Mouse (Mus musculus) splenic B cell, adult 2 months (primary cell): ENCODE data around the gene Trim69.

Experiments used
- DNase-seq: peaks from one replicate; pipeline ENCODE4 v3.0.0-alpha.2; 2011; ENCODE audit warnings: low read depth, low spot score
- H3K27me3 ChIP-seq: 2 replicates; pipeline ENCODE4 v1.6.1; 2012; ENCODE audit warnings: mild to moderate bottlenecking, low read length, moderate library complexity, mixed read lengths; ENCODE audit not compliant: control insufficient read depth, poor library complexity, insufficient read depth, severe bottlenecking
- H3K36me3 ChIP-seq: 2 replicates; pipeline ENCODE4 v1.6.1; 2012; ENCODE audit warnings: mild to moderate bottlenecking, low read length, moderate library complexity, mixed read lengths; ENCODE audit not compliant: control insufficient read depth, poor library complexity, insufficient read depth, severe bottlenecking

Trim69 gene

DNA sequence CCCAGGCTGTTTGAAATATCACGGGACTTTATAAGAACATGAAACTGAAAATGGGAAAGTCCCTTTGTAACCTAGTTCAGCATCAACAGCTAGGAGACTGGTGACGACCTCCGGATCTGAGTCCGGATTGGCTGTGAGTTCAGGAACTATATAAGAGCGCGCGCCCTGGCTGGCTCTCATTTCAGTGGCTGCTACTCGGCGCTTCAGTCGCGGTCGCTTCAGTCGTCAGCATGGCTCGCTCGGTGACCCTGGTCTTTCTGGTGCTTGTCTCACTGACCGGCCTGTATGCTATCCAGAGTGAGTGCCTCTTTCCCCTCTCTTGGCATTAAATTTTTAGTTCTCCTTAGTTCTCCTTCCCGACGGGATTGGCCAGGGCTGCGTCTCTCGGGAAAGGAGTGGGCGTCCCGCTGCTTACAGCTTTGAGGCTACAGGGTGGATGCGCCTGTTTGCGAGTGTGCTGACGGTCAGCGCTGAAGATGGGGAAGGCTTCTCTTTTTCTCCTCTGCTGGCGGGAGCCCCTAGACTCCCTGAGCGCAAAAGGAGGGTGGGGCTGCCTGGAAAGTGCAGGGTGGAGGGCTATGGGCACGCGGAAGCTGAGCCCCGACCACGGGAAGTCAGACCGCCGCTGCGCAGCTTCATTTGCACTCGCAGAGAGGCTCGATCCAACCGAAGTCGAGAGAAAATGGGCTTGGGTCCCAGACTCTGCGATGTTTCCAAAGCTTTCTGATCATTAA, 12.8 kb upstream of the Trim69 start, which contains the start of gene B2m:
Gene B2m, plus strand, starts transcription at position 179 of the 734 bp plus-strand sequence.
- Histone ChIP-seq H3K36me3 (peaks cover 7% of the 10 kb centered on the region), H3K27me3 (no peaks in the 10 kb centered on the region)
- DNase-seq, result peak; percentile 99

DNA sequence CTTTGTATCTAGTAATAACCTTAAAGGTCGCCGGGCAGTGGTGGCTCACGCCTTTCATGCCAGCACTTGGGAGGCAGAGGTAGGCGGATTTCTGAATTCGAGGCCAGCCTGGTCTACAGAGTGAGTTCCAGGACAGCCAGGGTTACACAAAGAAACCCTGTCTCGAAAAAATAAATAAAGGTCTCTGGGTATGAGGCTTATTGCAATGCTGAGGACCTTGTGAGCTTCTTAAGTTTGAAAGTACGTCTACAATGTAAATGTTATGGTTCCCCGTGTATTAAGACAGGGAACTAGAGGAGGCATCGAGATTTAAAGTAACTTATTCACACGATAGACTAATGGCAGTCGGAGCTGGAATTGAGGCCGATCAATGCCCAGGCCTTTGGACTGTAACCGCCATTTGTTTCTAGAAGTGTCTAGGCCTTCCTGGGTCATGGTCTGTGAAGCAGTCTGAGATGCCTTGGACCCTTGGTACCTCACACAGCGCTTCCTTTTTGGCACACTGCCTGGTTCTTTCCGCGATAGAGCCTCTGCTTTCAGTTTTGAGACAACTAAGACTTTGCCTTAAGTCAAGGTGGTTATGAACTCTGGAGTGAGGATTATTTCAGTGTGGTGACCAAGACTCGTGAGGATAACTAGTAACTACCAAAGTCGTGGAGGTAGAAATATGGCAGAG, 12.1 kb upstream of the Trim69 start:
- peak; percentile 92 for DNase-seq
- Histone ChIP-seq H3K36me3 (peaks cover 11% of the 10 kb centered on the region), H3K27me3 (no peaks in the 10 kb centered on the region)

DNA sequence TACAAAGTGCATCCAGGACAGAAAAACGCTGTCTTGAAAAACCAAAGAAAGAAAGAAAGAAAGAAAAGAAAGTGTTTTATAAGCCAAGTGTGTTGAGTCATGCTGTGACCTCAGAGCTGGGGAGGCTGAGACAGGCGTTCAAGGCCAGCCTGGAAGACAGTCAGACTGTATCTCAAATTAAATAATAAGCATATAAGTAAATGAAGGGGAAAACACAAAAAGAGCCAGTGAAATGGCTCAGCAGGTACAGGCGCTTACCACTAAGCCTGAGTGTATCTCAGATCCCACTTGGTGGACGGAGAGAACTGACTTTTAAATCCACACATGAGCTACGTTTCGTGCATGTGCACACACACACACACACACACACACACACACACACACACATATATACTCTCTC, 11.2 kb upstream of the Trim69 start:
- H3K27me3 ChIP-seq, result no peaks in the 10 kb centered on the region
- no peak for DNase-seq
- peaks cover 11% of the 10 kb centered on the region for H3K36me3 ChIP-seq

DNA sequence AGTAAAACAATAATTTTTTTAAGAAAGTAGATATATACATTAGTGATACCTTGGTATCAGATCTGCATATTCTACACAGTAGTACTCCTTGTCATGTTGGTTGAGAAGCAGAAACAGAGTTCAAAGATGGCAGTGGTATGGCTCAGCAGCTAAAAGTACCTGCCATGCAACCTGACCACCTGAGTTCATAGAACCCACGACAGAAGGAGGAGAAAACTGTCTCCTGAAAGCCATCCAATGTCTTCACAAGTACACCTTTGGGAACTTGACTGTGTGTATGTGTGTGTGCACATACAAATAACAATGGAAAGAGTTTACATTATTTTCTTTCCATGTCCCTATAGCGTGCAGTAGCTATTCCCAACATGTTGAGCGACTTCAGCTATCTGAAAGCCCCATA, 10.8 kb upstream of the Trim69 start:
- no peak for DNase-seq

DNA sequence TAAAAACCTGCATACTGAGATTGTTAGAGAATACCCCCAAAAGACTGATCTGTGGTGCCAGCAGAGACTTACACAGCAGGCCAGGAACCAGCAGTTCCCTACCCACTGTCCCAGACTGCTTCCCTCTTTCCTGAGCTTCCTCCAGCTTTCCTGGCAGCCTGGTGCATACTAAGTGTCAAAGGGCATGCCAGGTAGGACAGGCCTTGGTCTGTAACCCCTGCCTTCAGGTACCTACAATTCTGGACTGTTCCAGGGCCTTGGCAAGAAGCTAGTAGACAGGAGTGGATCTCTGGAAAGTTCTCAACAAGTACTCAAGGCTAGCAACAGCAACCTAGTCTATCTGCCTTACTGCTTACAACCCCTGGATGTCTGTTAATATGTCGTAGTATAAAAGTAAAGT, 9.3 kb upstream of the Trim69 start:
- H3K27me3 ChIP-seq, result no peaks in the 10 kb centered on the region
- peaks cover 16% of the 10 kb centered on the region for H3K36me3 ChIP-seq
- DNase-seq, result no peak

More for the DNA sequence above, 10.8 kb upstream of the Trim69 start:
- Histone ChIP-seq H3K27me3 (no peaks in the 10 kb centered on the region), H3K36me3 (peaks cover 11% of the 10 kb centered on the region)

DNA sequence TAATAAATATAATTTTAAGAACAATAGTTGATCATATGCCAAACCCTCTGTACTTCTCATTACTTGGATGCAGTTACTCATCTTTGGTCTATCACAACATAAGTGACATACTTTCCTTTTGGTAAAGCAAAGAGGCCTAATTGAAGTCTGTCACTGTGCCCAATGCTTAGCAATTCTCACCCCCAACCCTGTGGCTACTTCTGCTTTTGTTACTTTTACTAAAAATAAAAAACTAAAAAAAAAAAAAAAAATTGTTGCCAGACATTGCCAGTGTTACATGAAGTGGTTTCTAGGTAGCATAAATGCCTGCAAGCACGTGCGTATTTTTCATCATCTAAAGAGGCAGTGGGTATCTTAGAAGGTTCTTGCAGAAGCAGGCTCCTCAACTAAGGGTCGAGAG, 7.7 kb upstream of the Trim69 start:
- no peaks in the 10 kb centered on the region for H3K27me3 ChIP-seq
- peaks cover 16% of the 10 kb centered on the region for H3K36me3 ChIP-seq
- DNase-seq, result no peak

DNA sequence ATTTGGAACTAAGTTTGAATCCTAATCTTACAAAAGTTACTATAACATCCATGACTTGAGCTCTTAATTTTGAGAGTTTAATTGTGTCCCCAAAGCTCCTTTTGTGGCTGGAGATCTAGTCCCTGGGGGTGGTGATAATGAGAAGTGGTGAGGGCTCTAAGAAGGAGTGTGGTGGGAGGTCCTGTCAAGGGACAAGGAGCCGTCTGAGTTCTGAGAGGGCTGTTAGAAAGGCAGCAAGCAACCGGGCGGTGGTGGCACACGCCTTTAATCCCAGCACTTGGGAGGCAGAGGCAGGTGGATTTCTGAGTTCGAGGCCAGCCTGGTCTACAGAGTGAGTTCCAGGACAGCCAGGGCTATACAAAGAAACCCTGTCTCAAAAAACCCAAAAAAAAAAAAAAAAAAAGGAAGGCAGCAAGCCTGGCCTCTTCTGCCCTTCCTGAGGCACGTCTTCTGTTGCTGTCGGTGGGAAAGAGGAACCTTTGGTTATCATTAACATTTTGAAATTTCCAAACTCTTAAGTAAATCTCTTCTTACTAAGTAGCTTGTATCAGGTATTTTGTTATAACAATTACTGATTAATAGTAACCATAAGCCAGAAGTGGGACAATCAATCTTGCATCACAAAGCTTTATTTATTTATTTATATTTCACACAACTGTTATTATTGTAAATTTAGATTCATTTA, 6.7 kb upstream of the Trim69 start:
- H3K36me3 ChIP-seq, result peaks cover 16% of the 10 kb centered on the region
- no peaks in the 10 kb centered on the region for H3K27me3 ChIP-seq
- DNase-seq, result no peak

DNA sequence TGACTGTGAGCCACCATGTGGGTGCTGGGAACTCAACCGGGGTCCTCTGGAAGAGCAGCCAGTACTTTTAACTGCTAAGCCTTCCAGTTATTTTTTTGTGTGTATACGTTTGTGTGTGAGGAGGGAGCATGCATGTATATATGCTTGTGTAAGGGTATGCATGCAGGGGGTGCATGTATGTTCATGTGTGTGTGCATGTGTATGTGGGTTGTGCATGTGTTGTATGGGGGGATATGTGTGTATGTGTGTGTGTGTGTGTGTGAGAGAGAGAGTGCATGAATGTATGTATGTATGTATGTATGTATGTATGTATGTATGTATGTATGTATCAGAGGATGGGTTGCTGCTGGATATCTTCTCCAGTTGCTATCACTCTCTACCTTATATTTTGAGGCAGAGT, 6.0 kb upstream of the Trim69 start:
- Histone ChIP-seq H3K27me3 (no peaks in the 10 kb centered on the region), H3K36me3 (peaks cover 12% of the 10 kb centered on the region)
- DNase-seq, result no peak

DNA sequence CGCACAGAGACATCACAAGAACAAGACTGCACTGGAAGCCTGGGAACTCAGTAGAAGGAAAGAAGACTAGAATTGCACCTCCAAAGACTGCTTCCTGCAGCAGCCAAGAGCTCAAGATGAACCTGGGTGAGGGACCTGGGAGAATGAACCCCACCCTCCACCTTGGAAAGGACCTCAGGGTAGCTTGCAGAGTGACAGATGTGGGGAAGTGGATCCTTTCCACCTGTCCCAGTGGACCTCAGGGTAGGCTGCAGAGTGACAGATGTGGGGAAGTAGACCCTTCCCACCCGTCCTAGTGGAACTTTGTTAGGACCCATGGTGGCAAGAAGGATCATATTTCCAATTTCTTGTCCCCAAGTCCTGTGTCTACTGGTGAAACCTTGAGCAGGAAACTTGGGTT, 5.2 kb upstream of the Trim69 start:
- DNase-seq, result no peak
- no peaks in the 10 kb centered on the region for H3K27me3 ChIP-seq
- H3K36me3 ChIP-seq, result peaks cover 12% of the 10 kb centered on the region

DNA sequence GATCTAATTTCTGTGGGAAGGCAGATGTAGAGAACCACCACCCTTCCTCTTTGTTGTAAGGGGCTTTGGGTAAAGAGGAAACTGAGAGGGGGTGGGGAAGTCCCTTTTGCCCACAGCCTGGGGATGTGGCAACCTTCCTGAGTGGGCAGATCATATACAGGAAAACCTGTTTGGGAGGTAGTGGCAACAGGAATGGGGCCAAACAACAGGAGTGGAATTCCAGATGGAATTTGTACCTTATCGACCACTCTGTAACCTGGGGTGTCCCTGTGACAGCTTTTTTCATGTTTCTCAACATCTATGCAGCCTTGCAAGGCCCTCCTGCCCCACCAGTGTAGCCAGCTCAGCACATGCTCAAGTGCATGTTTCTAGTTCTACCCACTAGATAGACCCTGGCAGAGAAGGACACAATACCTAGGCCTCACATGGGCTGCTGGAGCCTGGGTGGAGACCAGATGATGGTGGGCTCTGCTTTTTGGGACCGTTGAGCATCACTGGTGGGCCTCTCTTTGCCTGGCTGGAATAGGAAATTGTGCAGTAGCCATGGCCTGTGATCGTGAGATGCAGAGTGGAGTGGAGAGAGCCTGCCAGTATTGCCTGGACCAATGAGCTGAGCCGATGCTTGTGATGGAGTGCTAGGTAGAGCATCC, 4.3 kb upstream of the Trim69 start:
- DNase-seq, result no peak
- no peaks in the 10 kb centered on the region for H3K27me3 ChIP-seq
- H3K36me3 ChIP-seq, result peaks cover 12% of the 10 kb centered on the region

DNA sequence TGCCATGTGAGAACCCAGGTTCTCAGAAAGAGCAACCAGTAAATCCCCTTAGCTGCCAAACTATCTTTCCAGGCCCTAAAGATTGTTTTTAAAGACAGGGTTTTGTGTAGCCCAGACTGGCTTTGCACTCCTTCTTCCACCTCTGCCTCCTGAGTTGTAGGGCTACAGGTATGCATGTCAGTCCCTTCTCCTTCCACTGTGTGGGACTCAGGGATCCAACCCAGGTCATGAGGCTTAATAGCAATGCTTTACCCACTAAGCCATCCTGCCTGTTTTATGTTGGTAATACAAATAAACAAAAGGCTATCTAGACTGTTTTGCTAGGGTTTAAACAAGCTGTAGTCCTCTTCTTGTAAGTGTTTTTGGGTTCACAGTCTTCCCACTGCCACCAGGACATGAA, 2.9 kb upstream of the Trim69 start:
- no peak for DNase-seq
- H3K36me3 ChIP-seq, result peaks cover 9% of the 10 kb centered on the region; the same call in 1 of the 2 replicates
- no peaks in the 10 kb centered on the region for H3K27me3 ChIP-seq

DNA sequence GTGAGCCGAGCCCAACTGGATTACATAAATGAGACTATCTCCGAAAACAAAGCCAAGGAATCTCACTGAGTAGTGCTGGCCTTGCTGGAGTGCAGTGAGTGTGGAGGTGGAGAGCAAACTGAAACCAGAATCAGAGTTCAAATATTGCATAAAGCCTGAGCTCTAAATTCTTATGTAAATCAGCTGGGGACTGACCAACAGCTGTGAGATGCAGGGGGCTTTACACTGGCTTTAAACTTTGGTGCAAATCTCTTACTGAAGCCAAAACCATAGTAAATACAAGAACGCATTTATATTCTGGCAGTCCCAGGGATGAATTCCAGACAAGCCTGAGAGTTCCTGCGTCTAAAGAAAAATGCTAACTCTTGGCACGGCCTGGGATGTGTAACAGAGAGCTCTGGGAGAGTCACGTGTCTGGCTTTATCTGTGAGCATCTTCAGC, 2.1 kb upstream of the Trim69 start:
- no peak for DNase-seq
- H3K27me3 ChIP-seq, result no peaks in the 10 kb centered on the region

DNA sequence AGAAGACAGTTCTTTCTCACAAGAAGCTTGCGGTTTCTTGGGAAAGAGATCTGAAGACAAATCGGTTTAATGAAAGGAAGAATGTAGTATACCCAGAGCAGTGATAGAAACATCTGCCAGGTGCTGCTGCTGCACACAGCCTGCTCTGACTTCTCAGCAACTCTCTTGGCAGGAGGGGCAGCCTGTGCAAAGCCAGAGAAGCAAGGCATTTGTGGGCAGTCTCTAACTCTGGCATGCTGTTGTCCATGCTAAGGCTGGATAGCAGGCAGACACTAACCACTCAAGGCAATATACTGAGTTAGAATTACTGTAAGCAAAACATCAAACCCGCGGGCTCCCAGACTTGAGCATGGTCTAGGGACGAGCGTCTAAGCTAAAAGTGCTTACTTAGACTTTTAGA, 833 bp upstream of the Trim69 start:
- H3K27me3 ChIP-seq, result no peaks in the 10 kb centered on the region
- H3K36me3 ChIP-seq, result peaks cover 5% of the 10 kb centered on the region; the same call in 1 of the 2 replicates
- DNase-seq, result no peak

More for the DNA sequence above, 2.1 kb upstream of the Trim69 start:
- H3K36me3 ChIP-seq, result peaks cover 5% of the 10 kb centered on the region; the same call in 1 of the 2 replicates

DNA sequence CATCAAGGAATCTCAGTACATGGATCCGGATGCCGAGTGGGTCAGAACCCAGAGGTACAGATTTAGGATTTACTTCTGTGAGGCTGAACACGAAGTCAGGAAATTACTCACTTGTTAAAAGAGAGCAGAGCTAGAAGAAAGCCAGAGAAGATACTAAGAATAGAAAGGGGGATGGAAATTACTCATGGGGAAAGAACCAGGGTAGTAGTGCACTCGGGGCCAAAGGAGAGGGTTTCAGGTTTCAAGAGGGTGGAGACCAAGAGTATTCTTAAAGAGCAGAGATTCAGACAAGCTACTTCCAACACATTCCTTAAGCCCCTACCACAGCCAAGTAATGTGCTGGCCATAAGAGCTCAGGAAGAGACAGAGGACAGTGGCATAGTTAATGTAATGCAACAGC, 1.0 kb downstream of the Trim69 start:
- no peaks in the 10 kb centered on the region for H3K27me3 ChIP-seq
- no peaks in the 10 kb centered on the region for H3K36me3 ChIP-seq
- no peak for DNase-seq
